Mouse (Mus musculus) brain, embryonic 14.5 days (tissue): ENCODE results near the gene Prol1.

ENCODE experiments used
- CTCF ChIP-seq: fragments of 200-500 bp; IDR thresholded peaks from 2 replicates; pipeline ENCODE4 v1.5.1; 2012; ENCODE audit warnings: inconsistent platforms, mild to moderate bottlenecking, moderate library complexity, borderline replicate concordance; ENCODE audit not compliant: insufficient read depth, insufficient read length; ENCODE audit errors: extremely low read depth
- POLR2A ChIP-seq: fragments of 200-500 bp; IDR thresholded peaks from 2 replicates; pipeline ENCODE4 v1.6.1; 2012; ENCODE audit warnings: mild to moderate bottlenecking, inconsistent platforms, borderline replicate concordance; ENCODE audit not compliant: poor library complexity, insufficient read depth, insufficient read length, severe bottlenecking; ENCODE audit errors: extremely low read depth

- TF ChIP-seq CTCF (no peak), POLR2A (no peak)
Measured at GRCm38 (mm10) chr5:88375808-88376207, 58.7 kb downstream of the Prol1 start, which contains the start of gene Amtn.
